Comparison of ENCODE assay signal across 11 mouse cellular contexts in genomic region chr4:105169093-105169571, GRCm38 (mm10). TPM values are rescaled to one million over a fixed set of nuclear protein-coding genes. Genes with fewer than 3 reads are reported as not detected.
DNase-seq lines count a peak whose midpoint lies in the region; ATAC-seq and TF ChIP-seq lines count a peak whose summit lies in the region.
"Had no signal": no experiment of that assay in that cellular context is flagged by ENCODE, and none has a peak within 500 bp of the region (broad histone marks: within the 10 kb centered on the region; RNA-seq: fewer than 3 reads in every experiment).

No protein-coding gene starts in this region.

- H3K27me3 ChIP-seq in cerebellum, adult 2 months (ENCODE audit: control insufficient read depth, insufficient read depth, low read length) = no peaks in the 10 kb centered on the region; the same call in 1 of the 2 replicates
- no peaks in the 10 kb centered on the region for H3K27me3 ChIP-seq in hindbrain, embryonic 12.5 days
- no peaks in the 10 kb centered on the region for H3K27me3 ChIP-seq in midbrain, embryonic 10.5 days (ENCODE audit: low read depth, poor library complexity, severe bottlenecking)
- H3K27me3 ChIP-seq: heart, embryonic 12.5 days had no signal

- H3K9ac ChIP-seq in hindbrain, embryonic 12.5 days = no peak overlapping the region
- H3K9ac ChIP-seq: heart, embryonic 12.5 days had no signal

- peak overlapping the region; percentile 21; the same call in 1 of the 2 replicates for H3K27ac ChIP-seq in cerebellum, adult 2 months (ENCODE audit: insufficient read depth, low read length)
- H3K27ac ChIP-seq in hindbrain, embryonic 12.5 days = peak overlapping the region; percentile 88
- peak overlapping the region; percentile 87 for H3K27ac ChIP-seq in midbrain, embryonic 10.5 days (replicated peaks)
- H3K27ac ChIP-seq: stomach, postnatal 0 days had no signal

- no peaks in the 10 kb centered on the region for H3K4me1 ChIP-seq in cerebellum, adult 2 months (ENCODE audit: control insufficient read depth, insufficient read depth, low read length)
- peaks cover 50% of the 10 kb centered on the region for H3K4me1 ChIP-seq in hindbrain, embryonic 12.5 days
- H3K4me1 ChIP-seq in midbrain, embryonic 10.5 days = peaks cover 56% of the 10 kb centered on the region
- H3K4me1 ChIP-seq: heart, embryonic 12.5 days had no signal

- H3K4me3 ChIP-seq in cerebellum, adult 2 months (replicated peaks; ENCODE audit: insufficient read depth, low read depth, low read length) = no peak overlapping the region
- H3K4me3 ChIP-seq in hindbrain, embryonic 12.5 days = no peak overlapping the region
- no peak overlapping the region for H3K4me3 ChIP-seq in midbrain, embryonic 10.5 days
- H3K4me3 ChIP-seq: heart, embryonic 12.5 days had no signal

- TF ChIP-seq POLR2A in cerebellum, adult 2 months (IDR thresholded peaks at IDR 0.05; ENCODE audit: borderline replicate concordance, insufficient read depth, low read length) = no peak

- 0 out of 2 replicates have a peak, but pooled peaks have one; percentile 7 for ATAC-seq in hindbrain, embryonic 12.5 days (ENCODE audit: low FRiP score)

- 0 out of 2 replicates have a peak, but pooled peaks cover 2% of the 10 kb centered on the region for H3K36me3 ChIP-seq in hindbrain, embryonic 12.5 days
- peaks cover 15% of the 10 kb centered on the region for H3K36me3 ChIP-seq in midbrain, embryonic 10.5 days

- peak overlapping the region; percentile 30 for H3K4me2 ChIP-seq in hindbrain, embryonic 12.5 days (replicated peaks)
- H3K4me2 ChIP-seq: heart, embryonic 12.5 days had no signal

- H3K9me3 ChIP-seq in hindbrain, embryonic 12.5 days (replicated peaks) = no peaks in the 10 kb centered on the region
- no peaks in the 10 kb centered on the region for H3K9me3 ChIP-seq in midbrain, embryonic 10.5 days (replicated peaks)
- H3K9me3 ChIP-seq: heart, embryonic 12.5 days had no signal

- TF ChIP-seq CTCF in cerebellum, adult 2 months (IDR thresholded peaks at IDR 0.05; ENCODE audit: borderline replicate concordance, insufficient read depth, low read depth, low read length) = no peak

- no peak for DNase-seq in cerebellum, adult 2 months
- DNase-seq in cerebellum, adult 9-11 months = no peak
- peak; percentile 89 for DNase-seq in R1 (ENCODE audit: low read depth, low spot score)
- DNase-seq in midbrain, embryonic 10.5 days (ENCODE audit: low spot score) = no peak
- no peak for DNase-seq in thymus, postnatal 10 days (ENCODE audit: low spot score in 2 of 2)
- no peak for DNase-seq in urinary bladder, adult 2 months (ENCODE audit: low spot score)
- DNase-seq in left cerebral cortex, postnatal 36 days (ENCODE audit: low spot score in 2 of 2) = no peak
- DNase-seq: cerebellum, postnatal 25 days had no signal

- intact Hi-C loops in left cerebral cortex, postnatal 36 days (cut with DNase I) = no loop called here

- WGBS in cerebellum, adult 2 months = 74% methylated on average over 7 of the region's 7 CpGs
- WGBS in hindbrain, embryonic 12.5 days = 22% methylated on average over 7 of the region's 7 CpGs
- WGBS in midbrain, embryonic 10.5 days = 47% methylated on average over 7 of the region's 7 CpGs

RNA-seq across cellular contexts. Expression of gene Plpp3, which starts 12.0 kb away (rescaled TPM):
- 158 and 170 TPM in 2 replicates for polyA plus RNA-seq in cerebellum, adult 2 months (2012; rRNA removed)
- polyA plus RNA-seq in hindbrain, embryonic 12.5 days (2016; fragmentation: Nextera tagmentation; extraction: Ambion mirVana) = 91.5 and 91.7 TPM in 2 replicates
- 44.5 and 55.6 TPM in 2 replicates for polyA plus RNA-seq in midbrain, embryonic 10.5 days (2016; fragmentation: Nextera tagmentation; extraction: Ambion mirVana)
- 165 and 174 TPM in 2 replicates for polyA plus RNA-seq in urinary bladder, adult 2 months (2012; rRNA removed)
- total RNA-seq in left cerebral cortex, postnatal 36 days (2021) = 100 to 1,000 TPM; 153 to 173 TPM

RNA-seq across cellular contexts. Expression of gene Prkaa2, which starts 59.4 kb away (rescaled TPM):
- 7.5 and 8.4 TPM in 2 replicates for polyA plus RNA-seq in cerebellum, adult 2 months (2012; rRNA removed)
- polyA plus RNA-seq in hindbrain, embryonic 12.5 days (2016; fragmentation: Nextera tagmentation; extraction: Ambion mirVana) = 7.0 and 9.2 TPM in 2 replicates
- 1.9 and 2.6 TPM in 2 replicates for polyA plus RNA-seq in midbrain, embryonic 10.5 days (2016; fragmentation: Nextera tagmentation; extraction: Ambion mirVana)
- 18.4 and 21.2 TPM in 2 replicates for polyA plus RNA-seq in urinary bladder, adult 2 months (2012; rRNA removed)
- total RNA-seq in left cerebral cortex, postnatal 36 days (2021) = 10 to 100 TPM; 33.3 to 33.4 TPM

Comparison
In these comparisons a context has a peak if more than half of its experiments do, and no peak if none do; other contexts are left out.
1. H3K27ac ChIP-seq: peak in every context shown above with its lines; median percentile 88 in hindbrain, embryonic 12.5 days; 87 in midbrain, embryonic 10.5 days; 21 in cerebellum, adult 2 months.